Mouse (Mus musculus) kidney, postnatal 36 days (tissue): ENCODE data around the gene Fbxo40.

Experiments used
- DNase-seq, 2 experiments: peaks; one replicate each; pipeline ENCODE4 v3.0.0; 2021 to 2022; ENCODE audit warnings: mixed read lengths in 2 of 2

Fbxo40 gene

DNA sequence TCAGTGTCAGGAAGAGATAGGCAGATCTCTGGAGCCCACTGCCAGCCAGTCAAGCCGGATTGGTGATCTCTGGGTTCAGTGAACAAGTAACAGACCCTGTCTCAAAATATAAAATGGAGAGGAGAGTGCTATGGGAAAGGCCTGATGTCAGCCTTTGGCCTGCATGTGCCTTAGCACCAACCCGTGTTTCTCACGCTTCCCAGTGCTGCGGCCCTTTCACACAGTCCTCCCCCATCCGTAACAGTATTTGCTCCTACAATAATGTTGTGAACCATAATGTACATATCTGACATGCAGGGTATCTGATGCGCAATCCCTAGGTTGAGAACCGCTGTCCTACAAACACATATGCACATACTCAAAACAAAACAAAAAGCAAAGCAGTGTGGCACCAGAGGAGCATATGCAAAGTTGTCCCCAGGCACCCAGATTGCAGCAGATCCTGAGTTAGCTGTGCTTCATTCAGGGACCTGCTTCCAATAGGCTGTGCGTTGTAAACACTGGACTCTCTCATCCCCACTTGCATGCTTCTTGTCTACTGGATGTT is 69.1 kb downstream of the Fbxo40 start:
- no peak for DNase-seq

DNA sequence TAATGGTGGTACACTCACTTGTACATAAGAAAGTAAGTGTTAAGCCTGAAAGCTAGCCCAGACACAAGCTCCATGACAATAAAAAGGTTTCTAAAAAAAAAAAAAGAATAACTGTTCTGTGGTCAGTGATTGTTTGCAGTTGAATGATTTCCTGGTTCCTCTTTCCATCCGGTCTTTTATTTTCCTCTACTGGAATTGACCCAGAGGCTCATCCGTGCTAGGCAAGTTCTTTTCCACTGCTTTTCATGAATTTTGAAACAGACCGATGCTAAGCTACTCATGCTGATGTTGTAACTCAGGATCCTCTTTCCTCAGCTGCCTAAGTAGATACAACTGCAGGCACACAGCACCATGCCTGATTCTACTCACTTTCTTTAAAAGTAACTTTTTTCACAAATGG is 69.9 kb downstream of the Fbxo40 start:
- no peak for DNase-seq

DNA sequence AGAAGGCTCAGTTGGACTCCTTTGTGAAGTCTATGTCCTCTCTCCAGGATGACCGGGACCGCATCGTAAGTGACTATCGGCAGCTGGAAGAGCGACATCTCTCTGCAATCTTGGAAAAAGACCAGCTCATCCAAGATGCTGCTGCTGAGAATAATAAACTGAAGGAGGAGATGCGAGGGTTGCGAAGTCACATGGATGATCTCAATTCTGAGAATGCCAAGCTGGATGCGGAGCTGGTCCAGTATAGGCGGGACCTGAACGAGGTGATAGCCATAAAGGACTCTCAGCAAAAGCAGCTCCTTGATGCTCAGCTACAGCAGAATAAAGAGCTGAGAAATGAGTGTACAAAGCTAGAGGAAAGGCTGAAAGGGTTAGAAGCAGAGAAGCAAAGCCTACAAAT is 71.8 kb downstream of the Fbxo40 start:
- no peak for DNase-seq

DNA sequence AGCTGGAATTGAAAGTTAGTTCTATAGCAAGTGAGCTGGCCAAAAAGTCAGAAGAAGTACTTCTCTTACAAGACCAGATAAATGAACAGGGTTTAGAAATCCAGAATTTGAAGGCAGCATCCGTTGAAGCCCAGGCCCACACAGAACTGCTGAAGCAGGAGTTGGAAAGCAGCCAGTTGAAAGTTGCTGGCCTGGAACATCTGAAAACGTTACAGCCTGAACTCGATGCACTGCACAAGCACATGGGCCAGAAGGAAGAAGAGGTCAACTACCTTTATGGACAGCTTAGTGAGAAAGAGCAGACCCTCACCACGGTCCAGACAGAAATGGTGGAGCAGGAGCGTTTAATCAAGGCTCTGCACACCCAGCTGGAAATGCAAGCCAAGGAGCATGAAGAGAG is 76.1 kb downstream of the Fbxo40 start:
- DNase-seq: peak; percentile 82 to 86
